Mouse (Mus musculus) lung, adult 2 months (tissue): Measurements from ENCODE around the gene Mus81.

ENCODE experiments used
- CTCF ChIP-seq: fragments of 200-500 bp; IDR thresholded peaks from 2 replicates; pipeline ENCODE4 v1.5.1; 2011; ENCODE audit warnings: mild to moderate bottlenecking, low read length, control low read depth; ENCODE audit not compliant: insufficient read depth
- POLR2A ChIP-seq: fragments of 200-500 bp; IDR thresholded peaks from 2 replicates; pipeline ENCODE4 v1.6.1; 2011; ENCODE audit warnings: low read depth, mild to moderate bottlenecking, control low read depth, low read length, borderline replicate concordance; ENCODE audit errors: extremely low read depth

GRCm38 (mm10) chr19:5472857-5473256 lies 15.3 kb downstream of the Mus81 start:
- no peak for TF ChIP-seq CTCF
- no peak for TF ChIP-seq POLR2A
